Mouse (Mus musculus): ENCODE data around the gene Cdyl.
A peak's percentile ranks its signal among the peaks of the same experiment; 100 is the strongest.
"Not testable (repeated sequence)": the region's sequence is repeated elsewhere in the genome, so short reads cannot be mapped to it uniquely, and the experiment has no call there.

Gene Cdyl

GRCm38 (mm10) chr13:35836501-35836900 is 176.9 kb downstream of the Cdyl start:
- DNase-seq (ENCODE audit: low spot score) = not testable (repeated sequence)

- no peak for DNase-seq (ENCODE audit: low spot score)
Observed at GRCm38 (mm10) chr13:35840102-35840501, 180.5 kb downstream of the Cdyl start.

DNA sequence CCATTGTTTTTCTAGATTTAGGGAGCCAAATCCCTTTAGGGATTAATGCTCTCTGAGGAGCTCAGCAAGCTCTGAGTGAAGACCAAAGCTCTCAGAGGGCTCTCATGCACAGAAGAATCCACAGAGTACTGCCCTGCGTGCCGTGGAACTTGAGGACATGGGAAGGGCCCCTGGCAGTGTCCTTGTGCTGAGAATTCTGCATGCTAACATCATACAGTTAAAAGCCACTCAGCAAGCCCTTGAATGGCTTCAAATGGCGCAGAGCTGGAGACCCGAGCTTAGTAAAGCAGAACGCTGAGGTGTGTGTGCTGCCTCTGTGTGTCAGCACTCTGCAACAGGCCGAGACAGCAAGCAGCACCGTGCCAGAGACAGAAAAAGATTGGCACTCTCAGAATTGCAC is 183.8 kb downstream of the Cdyl start:
- no peak for DNase-seq (ENCODE audit: low spot score)

DNA sequence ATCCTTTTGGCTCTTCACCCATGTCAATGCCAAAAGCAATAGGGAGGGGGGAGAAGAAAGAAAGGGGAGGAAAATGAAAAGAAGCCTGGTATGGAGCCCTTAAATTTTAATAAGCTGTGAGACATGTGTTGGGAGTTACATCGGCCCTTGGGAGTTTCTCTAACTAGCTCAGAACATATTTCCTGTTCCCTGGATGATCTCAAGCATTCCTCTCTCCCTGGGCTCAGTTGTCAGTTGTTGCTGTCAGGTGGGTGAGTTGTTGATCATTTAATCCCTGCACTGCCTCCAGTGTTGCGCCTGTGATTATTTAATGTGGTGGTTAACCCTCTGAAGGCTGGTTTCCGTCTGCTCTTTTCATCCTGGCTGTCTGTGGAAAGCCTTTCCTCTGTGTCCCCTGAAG is 185.7 kb downstream of the Cdyl start:
- DNase-seq (ENCODE audit: low spot score) = no peak

- no peak for DNase-seq (ENCODE audit: low spot score)
Observed at GRCm38 (mm10) chr13:35848694-35849093, 189.1 kb downstream of the Cdyl start.

- DNase-seq (ENCODE audit: low spot score) = no peak
Observed at GRCm38 (mm10) chr13:35851581-35851980, 191.9 kb downstream of the Cdyl start.

DNA sequence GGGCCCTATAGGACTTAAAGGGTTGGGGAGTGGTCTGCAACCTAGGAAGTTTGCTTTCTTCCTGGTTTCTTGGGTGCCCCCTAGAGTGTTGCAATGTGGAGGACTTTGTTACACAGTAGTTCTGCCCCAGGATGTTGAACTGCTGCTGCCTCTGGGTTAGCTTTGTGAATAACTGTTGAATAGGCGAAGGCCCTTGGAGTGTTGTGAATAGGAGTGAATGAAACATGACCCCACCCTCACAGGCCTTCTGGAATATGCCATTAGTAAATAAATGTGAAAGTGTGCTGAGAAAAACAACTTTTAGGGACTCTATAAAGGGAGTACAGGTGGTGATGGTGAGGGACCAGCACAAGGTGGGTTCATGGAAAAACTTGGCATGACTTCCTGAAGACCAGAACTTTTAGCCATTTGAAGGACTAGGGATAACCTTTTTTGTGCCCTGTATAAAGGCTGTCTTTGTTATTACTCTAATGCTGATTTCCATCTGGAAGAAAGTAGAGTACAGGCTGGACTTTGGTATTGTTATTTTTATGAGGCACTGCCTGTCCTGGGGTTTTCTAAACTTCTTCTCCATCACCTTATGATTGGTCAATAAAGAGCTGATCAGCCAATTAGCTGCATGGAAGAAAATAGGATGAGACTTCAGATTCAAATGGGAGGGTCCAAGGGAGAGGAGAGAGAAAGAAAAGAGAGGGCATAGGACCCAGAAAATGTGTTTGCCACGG is 193.4 kb downstream of the Cdyl start:
- DNase-seq (ENCODE audit: low spot score) = no peak

DNA sequence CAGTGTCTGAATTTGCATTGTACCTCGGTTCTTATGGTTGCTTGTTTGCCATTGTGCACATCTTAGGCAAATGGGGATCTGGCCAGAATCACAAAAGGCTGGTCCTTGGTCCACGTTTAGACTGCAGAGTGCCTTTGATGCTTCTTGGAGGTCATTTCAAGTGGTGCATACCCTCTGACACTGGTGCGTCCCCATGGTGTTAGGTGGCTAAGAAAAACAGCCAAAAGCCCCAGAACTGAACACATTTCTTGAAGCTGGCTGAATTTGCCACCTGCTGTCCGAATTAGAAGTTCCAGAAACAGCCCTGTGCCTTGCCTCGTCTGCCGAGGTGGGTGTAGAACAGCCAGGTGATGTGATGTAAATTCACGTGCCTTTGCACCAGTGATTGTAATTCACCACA is 197.9 kb downstream of the Cdyl start:
- DNase-seq (ENCODE audit: low spot score) = no peak

DNA sequence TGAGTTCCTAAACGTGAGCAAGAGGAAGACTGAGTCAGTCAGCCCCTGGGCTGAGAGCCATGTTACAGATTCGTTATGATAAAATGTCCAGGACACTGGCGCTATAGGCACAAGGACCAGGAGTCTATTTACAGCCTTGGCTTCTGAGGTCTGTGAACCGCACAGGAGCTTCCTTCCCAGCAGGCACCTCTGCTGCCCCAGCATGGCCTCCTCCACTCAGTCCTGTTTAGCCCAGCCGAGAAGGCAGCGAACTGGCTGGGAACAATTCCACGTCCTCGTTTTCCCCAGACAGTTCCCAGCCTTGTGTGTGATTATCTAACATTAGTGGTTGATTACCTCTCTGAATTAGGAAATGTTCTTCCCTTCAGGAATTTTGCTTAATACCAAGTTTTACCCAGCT is 201.3 kb downstream of the Cdyl start:
- DNase-seq (ENCODE audit: low spot score) = no peak

DNA sequence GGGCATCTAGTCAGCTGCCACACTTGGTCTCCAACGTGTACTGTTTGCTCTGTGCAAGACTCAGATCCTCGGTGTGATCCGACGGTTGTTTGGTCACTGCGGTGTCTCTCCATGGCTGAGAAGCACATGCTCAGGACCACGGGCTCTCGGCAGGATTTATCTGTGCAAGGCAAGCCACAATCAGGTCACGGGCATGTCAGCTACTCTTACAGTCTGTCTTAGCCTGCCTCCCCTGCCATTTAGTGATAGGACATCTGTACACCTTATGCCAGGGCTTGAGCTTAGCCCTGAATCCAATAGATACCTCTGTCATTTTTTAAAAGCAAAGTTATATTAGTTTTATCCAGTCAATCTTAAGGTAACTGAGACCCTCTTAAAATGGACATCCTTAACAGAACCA is 211.0 kb downstream of the Cdyl start:
- DNase-seq (ENCODE audit: low spot score) = no peak

DNA sequence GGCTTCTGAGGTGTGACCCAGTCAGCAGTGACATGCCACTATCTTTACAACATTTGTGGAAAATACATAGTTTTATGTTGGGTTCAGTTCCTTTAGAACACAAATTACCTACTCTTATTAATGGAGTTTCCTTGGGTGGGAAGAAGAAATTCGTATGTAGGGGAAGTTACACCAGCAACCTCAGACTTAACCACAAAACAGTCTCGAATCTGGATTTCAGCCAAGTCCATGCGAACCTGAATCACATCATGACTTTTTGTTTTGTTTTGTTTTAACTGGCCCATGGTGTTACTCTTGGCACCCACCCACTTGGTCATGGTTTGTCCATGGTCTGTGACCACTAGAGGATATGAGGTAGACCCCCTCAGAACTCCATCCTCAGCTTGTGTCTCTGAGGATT is 211.5 kb downstream of the Cdyl start:
- no peak for DNase-seq (ENCODE audit: low spot score)

GRCm38 (mm10) chr13:35875396-35875795 is 215.8 kb downstream of the Cdyl start:
- no peak for DNase-seq (ENCODE audit: low spot score)

GRCm38 (mm10) chr13:35878282-35878681 is 218.6 kb downstream of the Cdyl start:
- DNase-seq (ENCODE audit: low spot score) = no peak

DNA sequence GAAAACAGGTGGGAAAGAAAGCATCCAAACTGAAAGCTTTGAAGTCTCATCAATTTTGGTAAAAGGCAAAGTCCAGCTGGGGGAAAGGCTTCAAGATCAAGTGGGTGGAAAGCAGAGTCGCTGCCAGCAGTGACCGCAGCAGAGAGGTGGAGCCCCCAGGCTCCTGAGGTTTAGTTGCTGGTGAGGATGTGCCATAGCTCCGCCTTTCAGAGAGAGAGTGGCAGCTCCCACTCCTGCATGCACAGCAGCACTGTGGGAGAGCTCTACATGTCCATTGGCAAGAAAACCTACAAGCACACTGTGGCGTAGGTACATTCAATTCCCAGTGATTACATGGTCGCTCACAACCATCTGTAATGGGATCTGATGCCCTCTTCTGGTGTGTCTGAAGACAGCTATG is 219.4 kb downstream of the Cdyl start:
- DNase-seq (ENCODE audit: low spot score) = peak; percentile 3

- no peak for DNase-seq (ENCODE audit: low spot score)
Observed at GRCm38 (mm10) chr13:35879519-35879918, 219.9 kb downstream of the Cdyl start.

DNA sequence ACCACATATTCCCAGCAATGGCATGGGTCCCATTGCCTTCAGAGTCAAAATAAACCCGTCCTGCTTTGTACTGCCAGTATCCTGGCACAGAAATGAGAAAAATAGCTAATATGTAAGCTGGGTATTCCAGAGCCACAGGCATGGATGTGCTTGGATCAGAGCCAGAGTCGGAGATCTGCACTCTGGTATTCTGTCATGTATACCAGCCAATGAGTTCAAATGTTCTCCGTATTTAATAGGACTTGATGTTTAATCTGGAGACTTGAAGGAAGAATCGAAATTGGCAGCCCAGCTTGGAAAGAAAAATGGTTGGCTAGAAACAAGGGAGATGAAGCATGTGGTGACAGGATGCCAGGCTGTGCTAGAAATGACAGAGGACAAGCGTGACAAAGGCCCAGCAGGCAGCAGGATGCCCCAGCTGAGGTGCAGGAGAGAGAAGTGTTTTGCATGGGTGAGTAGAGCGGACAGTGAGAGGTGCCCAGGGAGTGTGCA is 221.0 kb downstream of the Cdyl start:
- DNase-seq (ENCODE audit: low spot score) = no peak

DNA sequence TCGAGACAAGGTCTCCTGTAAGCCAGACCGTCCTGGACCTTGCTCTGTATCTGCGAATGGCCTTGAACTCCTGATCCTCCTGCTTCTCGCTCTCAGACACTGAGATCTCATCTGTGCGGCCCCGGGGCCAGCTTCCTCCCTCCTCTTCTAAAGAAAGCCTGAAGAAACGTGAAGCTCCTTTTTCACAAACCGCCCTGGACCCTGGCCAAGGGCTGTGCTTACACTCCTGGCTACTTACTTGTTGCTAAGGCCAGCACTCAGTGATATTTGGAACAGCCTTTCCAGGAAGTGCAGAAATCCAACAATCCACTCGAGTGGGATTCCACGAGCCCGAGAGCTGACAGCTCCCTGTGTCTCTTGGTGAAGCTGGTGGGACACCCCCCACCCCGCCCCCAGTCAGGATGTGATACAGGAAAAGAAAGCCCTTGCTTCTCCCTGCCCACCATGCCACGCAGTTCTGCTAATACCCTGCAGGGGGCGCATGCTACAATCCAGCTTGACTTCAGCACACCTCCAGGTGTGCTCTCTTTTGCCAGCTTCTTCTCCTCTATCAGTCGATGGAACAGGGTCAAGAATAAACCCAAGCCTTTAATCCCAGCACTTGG is 226.6 kb downstream of the Cdyl start:
- DNase-seq (ENCODE audit: low spot score) = peak; percentile 56

- DNase-seq (ENCODE audit: low spot score) = no peak
Observed at GRCm38 (mm10) chr13:35892866-35893265, 233.2 kb downstream of the Cdyl start.

DNA sequence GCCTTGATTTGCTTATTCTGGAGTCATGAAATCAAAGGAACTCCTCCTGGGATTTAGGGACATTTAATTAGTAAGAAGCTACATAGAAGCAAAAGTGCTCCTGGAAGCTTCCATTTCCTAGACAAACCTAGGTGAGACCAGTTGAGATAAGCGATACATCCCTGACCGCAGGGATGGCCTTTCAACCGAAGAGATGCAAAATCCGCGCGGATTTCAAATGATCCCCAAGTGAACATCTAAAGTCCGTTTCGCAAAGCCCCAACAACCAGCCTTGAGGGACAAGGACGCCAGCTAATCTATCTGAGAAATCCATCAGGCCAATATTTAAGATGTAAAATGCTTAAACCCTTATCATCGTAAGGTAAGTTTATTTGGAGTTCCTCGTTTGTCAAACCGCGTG is 245.7 kb downstream of the Cdyl start:
- no peak for DNase-seq (ENCODE audit: low spot score)

GRCm38 (mm10) chr13:35905879-35906481 is 246.3 kb downstream of the Cdyl start, which contains the start of gene Rpp40:
Gene Rpp40 (minus strand): TSS chr13:35906359.
- peak; percentile 80 for DNase-seq (ENCODE audit: low spot score)

- DNase-seq (ENCODE audit: low spot score) = no peak
Observed at GRCm38 (mm10) chr13:35911476-35911875, 251.8 kb downstream of the Cdyl start.
